13 mouse cellular contexts compared by ENCODE assay signal in the genomic region with DNA sequence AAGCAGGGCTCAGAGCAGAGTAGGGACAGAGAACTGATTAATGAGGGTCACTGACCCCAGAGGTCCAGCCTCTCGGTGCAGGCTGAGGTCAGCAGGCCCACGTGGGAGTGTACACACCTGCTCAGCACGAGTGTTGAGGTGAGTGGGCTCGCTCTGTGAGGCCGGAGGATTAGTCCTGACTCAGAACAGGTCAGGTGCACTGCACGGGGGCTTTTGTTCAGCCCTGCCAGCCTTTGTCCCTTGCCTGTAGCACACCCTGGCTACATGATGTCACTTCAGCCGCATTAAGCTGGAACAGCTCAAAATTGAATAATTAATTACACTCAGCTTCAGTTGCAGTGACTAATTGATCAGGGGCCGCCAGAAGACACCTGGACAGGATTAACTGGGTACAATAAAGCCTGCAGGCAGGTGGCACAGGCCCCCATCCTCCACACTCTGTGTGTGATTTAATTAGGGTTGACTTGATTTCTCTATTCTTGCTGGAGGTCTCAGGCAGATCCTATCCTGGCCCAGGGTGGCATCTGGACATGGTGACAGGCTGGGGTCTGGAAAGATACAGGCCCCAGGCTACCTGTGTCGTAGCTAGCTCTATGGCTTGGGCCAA. TPM values are rescaled to one million over a fixed set of nuclear protein-coding genes. Genes with fewer than 3 reads are reported as not detected.
DNase-seq lines count a peak whose midpoint lies in the region; ATAC-seq and TF ChIP-seq lines count a peak whose summit lies in the region.
"Had no signal": no experiment of that assay in that cellular context is flagged by ENCODE, and none has a peak within 500 bp of the region (broad histone marks: within the 10 kb centered on the region; RNA-seq: fewer than 3 reads in every experiment).

No protein-coding gene starts in this region.

- no peaks in the 10 kb centered on the region for H3K36me3 ChIP-seq in hindbrain, embryonic 14.5 days (replicated peaks; ENCODE audit: control insufficient read depth, insufficient read depth)
- H3K36me3 ChIP-seq in liver, postnatal 0 days (replicated peaks; ENCODE audit: insufficient read depth, low read length): no peaks in the 10 kb centered on the region

- 0 out of 2 replicates have a peak overlapping the region, but pooled peaks have one; percentile 28 for H3K9ac ChIP-seq in hindbrain, embryonic 14.5 days
- no peak overlapping the region for H3K9ac ChIP-seq in liver, postnatal 0 days (replicated peaks)

- peak; percentile 46; the same call in 1 of the 2 replicates for ATAC-seq in hindbrain, embryonic 14.5 days (ENCODE audit: low FRiP score)
- peak; percentile 61 for ATAC-seq in liver, postnatal 0 days
- ATAC-seq: inflammation-experienced regulatory T-cells, adult 6 months; Patski had no signal

- no peaks in the 10 kb centered on the region for H3K27me3 ChIP-seq in hindbrain, embryonic 14.5 days (ENCODE audit: control insufficient read depth, insufficient read depth, low read length)
- no peaks in the 10 kb centered on the region for H3K27me3 ChIP-seq in liver, postnatal 0 days (ENCODE audit: insufficient read depth, low read length)

- 26% methylated on average over 9 of the region's 9 CpGs for WGBS in hindbrain, embryonic 14.5 days
- WGBS in liver, postnatal 0 days (ENCODE audit: insufficient replicate concordance): 49% methylated on average over 9 of the region's 9 CpGs

- H3K4me1 ChIP-seq in hindbrain, embryonic 14.5 days (replicated peaks; ENCODE audit: control insufficient read depth, insufficient read depth, low read length): peaks cover 21% of the 10 kb centered on the region
- H3K4me1 ChIP-seq in liver, postnatal 0 days (ENCODE audit: insufficient read depth): peaks cover 46% of the 10 kb centered on the region

- no peak overlapping the region for H3K4me3 ChIP-seq in hindbrain, embryonic 14.5 days (replicated peaks; ENCODE audit: low read length)
- no peak overlapping the region for H3K4me3 ChIP-seq in liver, postnatal 0 days (ENCODE audit: low read depth, low read length)

- no peak for TF ChIP-seq EP300 in liver, postnatal 0 days (IDR thresholded peaks at IDR 0.05; ENCODE audit: low read depth)

- TF ChIP-seq CTCF in liver, postnatal 0 days (IDR thresholded peaks at IDR 0.05; ENCODE audit: low read depth): no peak

- no peaks in the 10 kb centered on the region for H3K9me3 ChIP-seq in hindbrain, embryonic 14.5 days (ENCODE audit: control insufficient read depth, low read length)
- no peaks in the 10 kb centered on the region for H3K9me3 ChIP-seq in liver, postnatal 0 days (ENCODE audit: low read length)

- peak; percentile 31 for DNase-seq in MN1 (ENCODE audit: low spot score)
- peak; percentile 80 for DNase-seq in embryo, embryonic 10 days (ENCODE audit: low spot score)
- DNase-seq in hindbrain, embryonic 14.5 days (ENCODE audit: low spot score): no peak
- no peak for DNase-seq in liver, postnatal 0 days
- no peak for DNase-seq in right cerebral cortex, postnatal 25 days
- no peak for DNase-seq in heart, adult 18-20 months
- DNase-seq in cerebellum, adult 9-10 months: no peak
- DNase-seq in layer of hippocampus, postnatal 25 days (ENCODE audit: extremely low spot score in 1 of 2, low spot score in 1 of 2): no peak
- DNase-seq: cerebellum, adult 18-20 months; gastrocnemius, postnatal 25 days had no signal

- H3K4me2 ChIP-seq in hindbrain, embryonic 14.5 days (replicated peaks): no peak overlapping the region
- no peak overlapping the region for H3K4me2 ChIP-seq in liver, postnatal 0 days (ENCODE audit: low read depth, low read length)

- H3K27ac ChIP-seq in hindbrain, embryonic 14.5 days: peak overlapping the region; percentile 12; the same call in 1 of the 2 replicates
- H3K27ac ChIP-seq in liver, postnatal 0 days (ENCODE audit: low read depth): peak overlapping the region; percentile 45; the same call in 1 of the 2 replicates

RNA-seq across cellular contexts. Expression of gene Dlk1, which starts 57.0 kb away (rescaled TPM):
- polyA plus RNA-seq in hindbrain, embryonic 14.5 days (2014; fragmentation: Nextera tagmentation; extraction: Ambion mirVana): 62.6 and 73.4 TPM in 2 replicates
- 50.7 and 52.1 TPM in 2 replicates for polyA plus RNA-seq in liver, postnatal 0 days (2015; fragmentation: Nextera tagmentation; extraction: Ambion mirVana)
- total RNA-seq in heart, adult 18-20 months (2021): under 1 TPM in 1 of 2 experiments, not detected in 1; 0.90 TPM
- total RNA-seq in layer of hippocampus, postnatal 25 days (2021): 1 to 10 TPM; 3.4 to 6.7 TPM
- total RNA-seq: liver, adult 2 months had no signal
- polyA plus RNA-seq: inflammation-experienced regulatory T-cells, adult 6 months; Patski had no signal

Comparison
In these comparisons a context has a peak if more than half of its experiments do, and no peak if none do; other contexts are left out.
1. DNase-seq: peak in MN1 (single experiment) and embryo, embryonic 10 days (single experiment); none in hindbrain, embryonic 14.5 days (single experiment), liver, postnatal 0 days (single experiment), right cerebral cortex, postnatal 25 days (single experiment), heart, adult 18-20 months (0 of 2), cerebellum, adult 9-10 months (single experiment) and layer of hippocampus, postnatal 25 days (0 of 2).